Mouse (Mus musculus) T-helper 17 cell (primary cell): ENCODE data around the gene Aoah.

Source experiments
- in situ Hi-C, 2 experiments: fragments of 300-600 bp; cut with MboI, MseI; formaldehyde crosslinking; loops; 1 replicate in 1 of 2; 2 replicates in 1 of 2; pipeline ENCODE4 v1.15.1; 2025; ENCODE audit warnings: high pct_unique_total_duplicates in 2 of 2

Gene Aoah

GRCm38 (mm10) chr13:20793901-20794300 lies at the start of gene Aoah:
Gene Aoah (plus strand): TSS chr13:20794113.
- in situ Hi-C loops, result no loop called here

- in situ Hi-C loops, result no loop called here
Measured at GRCm38 (mm10) chr13:20754843-20755242, 39.1 kb upstream of the Aoah start.

- in situ Hi-C loops, result no loop called here
Measured at GRCm38 (mm10) chr13:20783648-20784047, 10.3 kb upstream of the Aoah start.

GRCm38 (mm10) chr13:20784060-20784459 lies 9.9 kb upstream of the Aoah start:
- in situ Hi-C loops, result no loop called here

GRCm38 (mm10) chr13:20785960-20786359 lies 8.0 kb upstream of the Aoah start:
- in situ Hi-C loops, result no loop called here

GRCm38 (mm10) chr13:20786825-20787245 lies 7.1 kb upstream of the Aoah start:
- in situ Hi-C loops, result no loop called here

GRCm38 (mm10) chr13:20787952-20788351 lies 6.0 kb upstream of the Aoah start:
- in situ Hi-C loops, result no loop called here

GRCm38 (mm10) chr13:20796651-20797050 lies 2.7 kb downstream of the Aoah start:
- in situ Hi-C loops, result no loop called here

GRCm38 (mm10) chr13:20798536-20798935 lies 4.6 kb downstream of the Aoah start:
- in situ Hi-C loops, result no loop called here

GRCm38 (mm10) chr13:20799772-20800171 lies 5.9 kb downstream of the Aoah start:
- in situ Hi-C loops, result no loop called here

GRCm38 (mm10) chr13:20800569-20800968 lies 6.7 kb downstream of the Aoah start:
- in situ Hi-C loops, result no loop called here

- in situ Hi-C loops, result no loop called here
Measured at GRCm38 (mm10) chr13:20811782-20812406, 18.0 kb downstream of the Aoah start.

GRCm38 (mm10) chr13:20816385-20816784 lies 22.5 kb downstream of the Aoah start:
- in situ Hi-C loops, result no loop called here

GRCm38 (mm10) chr13:20820712-20821328 lies 26.9 kb downstream of the Aoah start:
- in situ Hi-C loops, result no loop called here

GRCm38 (mm10) chr13:20828728-20829127 lies 34.8 kb downstream of the Aoah start:
- in situ Hi-C loops, result no loop called here

GRCm38 (mm10) chr13:20829181-20829900 lies 35.4 kb downstream of the Aoah start:
- in situ Hi-C loops, result no loop called here

- in situ Hi-C loops, result no loop called here
Measured at GRCm38 (mm10) chr13:20855893-20856292, 62.0 kb downstream of the Aoah start.

GRCm38 (mm10) chr13:20899372-20899771 lies 105.5 kb downstream of the Aoah start:
- in situ Hi-C loops, result no loop called here

- in situ Hi-C loops, result no loop called here
Measured at GRCm38 (mm10) chr13:20900396-20900971, 106.6 kb downstream of the Aoah start.

- in situ Hi-C loops, result no loop called here
Measured at GRCm38 (mm10) chr13:20900972-20901457, 107.1 kb downstream of the Aoah start.

- in situ Hi-C loops, result no loop called here
Measured at GRCm38 (mm10) chr13:20901634-20902135, 107.8 kb downstream of the Aoah start.

GRCm38 (mm10) chr13:20904118-20904517 lies 110.2 kb downstream of the Aoah start:
- in situ Hi-C loops, result no loop called here
